Mouse (Mus musculus) spleen, adult 2 months (tissue): ENCODE measurements around the gene Atrip.

Source experiments
- CTCF ChIP-seq: fragments of 200-500 bp; IDR thresholded peaks from 2 replicates; pipeline ENCODE4 v1.5.1; 2011; ENCODE audit warnings: mild to moderate bottlenecking, inconsistent platforms; ENCODE audit not compliant: insufficient read depth, insufficient read length, insufficient replicate concordance; ENCODE audit errors: extremely low read depth
- POLR2A ChIP-seq: fragments of 200-500 bp; IDR thresholded peaks from 2 replicates; pipeline ENCODE4 v1.6.1; 2011; ENCODE audit warnings: low read depth, low read length, inconsistent platforms

DNA sequence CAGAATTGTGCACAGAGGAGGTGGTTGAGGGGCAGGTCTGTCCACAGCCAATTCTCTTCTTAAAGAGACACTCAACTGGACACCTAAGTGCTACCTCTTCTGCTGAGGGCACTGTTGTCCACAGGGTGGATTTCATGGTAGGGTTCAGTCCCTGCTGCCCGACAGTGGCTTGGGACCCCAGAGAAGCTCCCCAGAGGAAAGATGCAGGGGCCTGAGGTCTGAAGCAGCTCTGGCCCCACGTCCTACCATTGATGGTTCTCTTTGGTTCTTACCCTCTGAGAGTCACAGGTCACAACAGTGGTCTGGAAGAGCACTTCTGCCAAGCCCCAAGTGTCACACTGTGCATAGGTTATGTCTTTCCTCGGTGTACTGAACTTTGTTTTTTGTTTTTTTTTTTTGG, 20.6 kb downstream of the Atrip start:
- no peak for TF ChIP-seq POLR2A
- TF ChIP-seq CTCF: no peak
